Mouse (Mus musculus) embryonic fibroblast, embryonic 13.5 days (primary cell): Measurements from ENCODE around the gene Sdk2.

ENCODE experiments used
- CTCF ChIP-seq: IDR thresholded peaks from 2 replicates; pipeline ENCODE4 v1.5.1; 2011; ENCODE audit warnings: mild to moderate bottlenecking, control low read depth, low read length, moderate library complexity, borderline replicate concordance; ENCODE audit not compliant: insufficient read depth
- POLR2A ChIP-seq: IDR thresholded peaks from 2 replicates; pipeline ENCODE4 v1.6.1; 2011; ENCODE audit warnings: low read depth, mild to moderate bottlenecking, control low read depth, low read length, moderate library complexity

- TF ChIP-seq POLR2A, result no peak
- TF ChIP-seq CTCF, result no peak
These were observed 50.5 kb downstream of the Sdk2 start for GRCm38 (mm10) chr11:114016108-114016888.
